Mouse (Mus musculus) activated CD4-positive, CD25-positive, alpha-beta regulatory T cell, adult 4 months (primary cell): ENCODE results near the gene H2-DMa. TPM values are rescaled to one million over a fixed set of nuclear protein-coding genes. Genes with fewer than 3 reads are reported as not detected.
A peak's percentile ranks its signal among the peaks of the same experiment; 100 is the strongest.
"Not testable (repeated sequence)": the region's sequence is repeated elsewhere in the genome, so short reads cannot be mapped to it uniquely, and the experiment has no call there.

Experiments
- ATAC-seq: one replicate; pipeline ENCODE4 v1.8.0; 2017
- polyA plus RNA-seq, 2 experiments: library from polyadenylated mRNA; unstranded; fragments of 100-300 nt; shearing (Covaris generic); gene quantifications; one replicate each; pipeline ENCODE4 v1.2.1; 2017

The H2-DMa gene
- polyA plus RNA-seq, 2 experiments from 2014 or later, result 152 to 211 TPM

DNA sequence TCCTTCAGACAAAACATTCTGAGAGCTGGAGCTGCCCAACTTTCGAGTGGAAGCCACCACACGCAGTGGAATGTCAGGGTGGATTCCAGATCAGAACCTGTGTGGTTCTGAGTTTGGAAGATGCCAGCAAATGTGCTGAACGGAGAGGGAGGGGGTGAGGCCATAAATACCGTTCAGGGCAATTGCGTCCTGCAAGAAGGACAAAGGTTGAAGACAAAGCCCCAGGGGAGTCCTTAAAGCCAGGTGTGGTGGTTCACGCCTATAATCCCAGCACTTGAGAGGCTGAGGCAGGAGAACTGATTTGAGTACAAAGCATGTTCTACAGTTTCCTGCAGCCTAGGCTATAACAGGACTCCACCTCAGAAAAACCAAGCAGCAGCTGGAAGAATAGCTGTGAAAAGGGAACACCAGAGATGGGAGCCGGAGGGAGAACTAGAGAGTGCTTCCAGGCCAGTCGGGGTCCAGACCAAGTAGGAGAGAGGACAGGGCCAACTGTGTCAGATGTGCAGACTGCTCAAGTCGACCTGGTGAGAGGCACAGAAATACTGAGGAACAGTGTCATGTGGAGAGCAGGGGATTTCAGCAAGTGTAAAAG is 7.6 kb downstream of the H2-DMa start:
- ATAC-seq, result no peak

DNA sequence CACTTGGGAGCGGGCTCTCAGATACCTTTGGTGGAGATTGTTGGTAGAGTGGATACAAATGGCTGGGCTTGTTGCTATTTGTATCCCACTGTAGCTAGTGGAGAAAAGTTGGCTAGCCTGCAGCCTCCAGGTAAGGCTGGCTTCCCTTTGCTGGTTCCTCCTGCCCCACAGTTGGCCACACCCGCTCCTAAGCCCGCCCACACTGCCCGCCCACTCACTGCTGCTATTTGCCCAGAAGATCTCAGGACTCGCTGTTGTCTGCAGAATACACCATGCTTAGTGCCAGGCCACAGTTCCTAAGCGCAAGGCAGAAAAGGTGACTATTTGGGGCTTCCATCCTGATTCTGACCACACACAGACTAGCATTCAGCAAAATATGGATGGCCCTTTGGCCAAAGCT is 8.1 kb downstream of the H2-DMa start:
- ATAC-seq, result no peak

DNA sequence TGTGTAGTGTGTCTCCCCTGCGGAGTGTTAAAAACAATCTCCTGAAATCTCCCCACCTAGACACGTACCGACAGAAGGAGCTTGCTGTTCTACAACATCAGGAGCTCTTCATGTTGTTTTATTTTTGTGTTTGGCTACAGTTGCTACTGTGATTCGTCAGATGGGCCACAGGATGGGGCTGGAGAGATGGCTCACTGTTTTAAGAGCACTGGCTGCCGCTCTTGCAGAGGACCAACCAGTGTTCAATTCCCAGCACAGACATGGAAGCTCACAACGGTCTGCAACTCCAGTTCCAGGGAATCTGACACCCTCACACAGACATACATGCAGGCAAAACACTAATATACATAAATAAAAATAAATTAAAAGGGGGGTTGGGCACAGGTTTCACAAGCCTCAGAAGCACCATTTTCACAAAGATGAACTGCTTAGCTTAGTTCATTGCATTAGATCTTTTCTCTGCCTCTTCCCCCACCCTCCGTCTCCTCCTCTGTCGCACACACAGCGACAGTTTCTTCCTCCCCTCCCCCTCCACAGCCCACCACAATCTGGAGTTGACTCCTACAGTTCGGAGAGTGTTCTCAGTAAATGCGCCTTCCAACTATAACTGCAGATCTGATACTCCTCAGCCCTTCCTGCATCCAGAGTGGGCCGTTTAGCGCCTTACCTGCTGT is 9.1 kb downstream of the H2-DMa start:
- peak; percentile 41 for ATAC-seq

DNA sequence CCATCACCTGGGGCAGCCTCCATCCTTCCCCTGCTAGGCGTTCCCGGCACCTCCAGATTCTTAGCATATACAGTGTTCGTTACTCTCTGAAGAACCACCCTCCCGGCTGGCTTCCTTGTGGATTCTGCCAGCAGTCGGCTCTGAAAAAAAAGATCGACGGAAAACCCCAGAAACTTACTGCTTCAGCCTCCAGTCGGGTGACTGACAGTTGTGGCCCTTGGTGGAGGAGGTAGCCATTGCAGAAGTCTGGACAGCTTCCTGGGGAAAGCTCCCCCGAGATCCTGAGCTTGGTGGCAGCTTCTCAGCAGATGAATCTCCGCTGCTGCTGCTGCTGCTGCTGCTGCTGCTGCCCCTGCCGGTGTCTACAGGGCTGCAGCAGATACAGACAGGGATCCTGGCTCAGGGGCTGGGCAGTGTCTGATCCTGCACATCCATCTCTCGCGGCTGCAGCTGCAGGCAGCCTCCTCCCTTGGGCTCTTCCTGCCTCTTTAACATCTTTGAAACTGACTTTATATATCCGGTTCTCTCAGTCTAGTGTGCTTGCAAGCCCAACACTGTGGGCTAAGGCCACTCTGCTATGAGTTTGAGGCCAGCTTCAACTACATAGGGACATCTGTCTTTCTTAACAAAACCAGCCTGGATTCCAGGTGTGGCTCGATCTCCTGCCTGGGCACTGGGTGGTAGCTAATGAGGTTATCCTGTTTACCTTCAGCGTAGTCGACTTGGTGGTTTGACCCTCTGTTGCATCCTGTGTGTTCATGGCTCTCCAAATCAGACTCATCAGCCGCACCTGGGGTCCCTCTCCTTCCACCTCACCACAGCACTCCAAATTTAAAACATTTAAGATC is 9.8 kb downstream of the H2-DMa start:
- peak; percentile 58 for ATAC-seq

DNA sequence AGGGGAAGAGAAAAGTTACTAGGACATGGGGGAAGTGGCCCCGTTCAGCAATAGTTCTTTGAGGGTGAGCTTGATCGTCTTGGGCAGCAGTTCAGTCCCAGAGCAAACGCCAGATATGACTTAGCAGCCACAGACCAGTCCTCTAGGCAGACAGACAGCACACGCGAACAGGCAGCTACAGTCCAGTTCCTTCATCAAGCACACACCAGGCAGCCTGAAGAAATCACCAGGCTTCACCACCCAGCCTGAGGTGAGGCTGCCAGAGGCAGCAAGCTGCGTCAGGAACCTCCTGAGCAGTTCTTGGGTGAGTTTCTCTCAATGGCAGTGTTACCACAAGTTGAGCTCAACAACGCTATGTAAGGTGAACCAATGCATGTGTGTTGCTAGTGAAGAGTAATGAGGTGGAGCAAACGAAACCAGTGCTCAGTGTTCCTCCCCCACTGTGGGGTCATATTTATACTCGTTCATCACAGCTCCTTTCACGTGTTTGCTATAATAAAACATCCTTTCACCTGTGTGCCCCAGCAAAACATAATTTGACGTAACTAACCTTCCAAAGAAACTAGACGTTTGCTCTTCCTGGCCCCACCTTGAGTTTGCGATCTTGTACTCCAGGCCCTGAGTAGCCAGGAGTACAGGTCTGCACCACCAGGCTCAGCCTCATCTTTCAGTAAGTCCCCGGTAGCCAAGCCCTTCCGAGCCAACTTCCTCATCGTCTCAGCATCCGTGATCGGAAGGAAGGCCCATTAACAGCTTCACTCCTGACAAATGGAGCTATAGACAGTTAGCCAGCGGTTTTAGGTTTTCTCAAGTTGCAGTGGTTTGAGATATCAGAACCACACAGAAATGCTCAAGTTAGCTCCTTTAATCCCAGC is 11.0 kb downstream of the H2-DMa start:
- no peak for ATAC-seq

DNA sequence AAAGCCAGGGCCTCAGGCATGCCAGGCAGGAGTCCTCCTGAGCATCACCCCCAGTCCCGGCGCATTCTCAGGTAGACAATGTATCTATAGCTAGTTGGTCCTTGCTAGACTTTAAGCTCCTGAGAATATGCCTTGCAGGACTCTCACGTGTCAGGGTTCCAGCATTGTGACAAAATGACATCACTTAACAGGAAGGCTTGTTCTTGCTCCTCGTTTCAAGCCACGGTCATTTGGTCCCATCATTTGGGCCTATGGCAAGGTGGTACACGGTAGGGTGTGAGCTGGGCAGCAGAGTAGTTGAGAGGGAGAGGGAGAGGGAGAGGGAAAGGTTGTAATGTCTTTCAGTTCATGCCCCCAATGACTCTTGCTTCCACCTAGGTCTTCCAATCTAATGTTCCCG is 12.6 kb downstream of the H2-DMa start:
- no peak for ATAC-seq

DNA sequence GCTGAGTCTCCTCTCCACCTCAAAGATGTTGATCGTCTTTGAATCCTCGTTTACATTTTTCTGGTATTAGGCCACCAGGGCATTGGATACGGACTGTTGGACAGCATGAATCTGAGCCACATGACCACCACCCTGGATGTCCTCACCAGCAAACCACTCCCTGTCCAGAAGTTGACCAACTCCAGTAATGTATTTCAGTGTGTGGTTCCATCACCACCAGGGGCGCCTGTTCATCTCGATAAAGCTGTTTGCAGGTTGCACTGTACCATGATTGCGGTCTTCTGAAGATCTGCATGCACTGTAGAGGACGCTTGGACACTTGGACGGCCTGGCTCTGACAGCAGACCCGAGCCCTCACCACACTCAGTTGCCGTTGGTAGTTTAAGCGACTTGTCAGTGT is 13.9 kb downstream of the H2-DMa start:
- no peak for ATAC-seq

DNA sequence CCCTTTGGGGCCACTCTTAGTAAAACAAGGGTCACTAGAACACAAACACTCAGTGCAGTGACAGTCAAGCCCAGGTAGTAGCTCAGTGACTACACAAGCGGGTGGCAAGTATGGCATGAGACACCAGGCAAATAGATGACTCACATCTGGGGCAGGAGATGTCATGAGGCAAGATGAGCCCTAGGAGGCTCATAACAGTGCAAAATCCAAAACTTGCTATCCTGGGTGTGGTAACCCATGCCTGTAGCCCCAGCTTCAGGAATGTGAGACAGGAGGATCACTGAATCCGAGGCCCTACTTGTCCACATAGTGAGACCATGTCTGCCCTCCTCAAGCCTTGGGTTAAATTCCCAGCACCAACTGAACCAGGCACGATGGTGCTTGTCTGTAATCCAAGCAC is 15.1 kb downstream of the H2-DMa start:
- no peak for ATAC-seq

DNA sequence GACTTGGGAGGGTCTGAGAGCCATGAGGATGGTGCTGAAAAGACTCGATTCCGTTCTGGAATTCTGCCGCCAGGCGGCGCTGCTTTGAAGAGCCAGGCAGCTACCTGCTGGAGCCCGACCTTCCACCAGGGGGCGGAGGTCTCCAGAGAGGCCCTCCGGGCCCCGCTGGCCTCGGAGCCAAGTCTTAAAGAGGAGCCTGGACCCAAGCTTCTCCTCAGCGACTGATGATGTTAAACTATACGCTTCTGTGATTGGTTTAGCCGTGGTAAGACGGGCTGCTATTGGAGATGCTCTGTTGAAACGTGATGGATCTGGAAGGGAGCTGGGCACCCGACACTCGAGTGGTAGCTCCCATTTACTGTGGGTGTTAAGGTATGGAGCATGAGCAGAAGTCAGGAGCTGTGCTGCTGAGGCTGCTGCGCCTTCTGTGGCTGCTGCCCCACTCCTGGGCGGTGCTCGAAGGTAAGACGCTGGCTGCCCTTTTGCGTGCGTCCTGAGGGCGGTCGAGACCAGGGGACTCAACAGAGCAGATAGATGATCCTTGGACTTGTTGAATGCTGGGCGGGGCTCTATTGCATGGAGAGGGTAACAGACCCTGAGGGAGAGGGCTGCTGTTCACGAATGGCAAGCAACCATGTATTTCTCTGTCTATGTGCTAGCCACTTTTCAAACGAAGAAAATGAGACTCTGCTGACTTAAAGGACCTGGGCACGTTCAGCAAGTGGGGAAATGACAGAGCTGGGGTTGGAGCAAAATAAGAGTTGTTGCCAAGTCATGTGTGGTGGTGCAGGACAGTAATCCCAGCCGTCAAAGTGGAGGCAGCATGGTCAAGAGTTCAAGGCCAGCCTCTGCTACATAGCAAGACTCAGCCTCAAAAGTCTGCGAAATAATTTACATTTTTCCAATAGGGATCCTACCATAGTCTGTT is 16.2 kb downstream of the H2-DMa start:
- ATAC-seq, result peak; percentile 100

DNA sequence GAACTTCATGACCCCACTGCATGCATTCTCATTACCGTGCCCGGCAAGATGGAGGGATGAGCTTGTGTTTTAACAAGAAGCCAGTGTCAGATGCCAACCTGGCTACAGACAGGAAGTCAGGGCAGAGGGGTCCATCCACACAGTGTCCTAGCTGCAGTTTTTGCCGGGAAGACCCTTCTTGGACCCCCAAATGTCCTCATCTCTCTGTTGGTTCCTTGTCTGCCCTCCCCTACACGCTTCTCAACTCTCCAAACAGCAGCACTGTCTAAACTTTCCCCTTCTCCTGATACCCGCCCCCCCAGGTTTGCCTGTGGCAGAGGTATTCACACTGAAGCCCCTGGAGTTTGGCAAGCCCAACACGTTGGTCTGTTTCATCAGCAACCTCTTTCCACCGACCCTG is 18.3 kb downstream of the H2-DMa start:
- no peak for ATAC-seq

DNA sequence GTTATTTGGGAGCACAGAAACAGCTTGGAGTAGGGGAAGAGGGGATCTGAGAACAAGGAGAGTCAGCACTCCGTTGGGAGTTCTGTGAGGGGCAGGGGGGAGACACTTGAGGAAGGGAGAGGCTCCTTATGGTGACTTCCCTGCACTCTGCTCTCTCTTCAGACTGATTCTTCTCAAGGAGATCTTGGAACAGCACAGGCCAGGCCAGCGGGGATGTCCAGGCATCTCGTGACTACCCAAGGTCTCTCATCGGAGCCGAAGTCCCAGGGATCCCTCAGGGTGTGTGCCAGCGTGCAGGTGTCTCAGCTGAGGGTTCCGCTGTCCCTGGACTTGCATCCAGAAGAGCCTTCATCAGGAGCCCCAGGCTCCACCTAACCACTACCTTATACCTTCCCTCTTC is 19.3 kb downstream of the H2-DMa start:
- ATAC-seq, result no peak

DNA sequence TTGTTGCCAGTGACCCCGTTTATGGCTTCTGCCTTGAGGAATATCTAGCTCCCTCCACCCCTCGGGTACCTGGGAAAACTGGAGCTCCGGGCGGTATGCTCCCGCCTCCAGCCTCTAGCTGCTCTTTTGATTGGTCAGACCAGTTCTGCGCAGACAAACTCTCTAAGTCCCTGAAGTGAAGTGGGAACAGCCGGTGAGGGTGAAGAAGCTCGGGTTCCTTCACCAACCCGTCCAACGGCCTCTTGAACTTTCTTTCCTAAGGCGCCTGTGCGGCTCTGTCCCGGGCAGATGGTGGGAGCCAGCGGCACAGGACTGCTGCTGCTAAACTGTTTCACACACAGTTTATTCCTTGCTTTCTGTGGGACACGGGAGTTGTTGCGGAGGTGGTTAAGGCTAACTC is 20.1 kb downstream of the H2-DMa start:
- no peak for ATAC-seq

DNA sequence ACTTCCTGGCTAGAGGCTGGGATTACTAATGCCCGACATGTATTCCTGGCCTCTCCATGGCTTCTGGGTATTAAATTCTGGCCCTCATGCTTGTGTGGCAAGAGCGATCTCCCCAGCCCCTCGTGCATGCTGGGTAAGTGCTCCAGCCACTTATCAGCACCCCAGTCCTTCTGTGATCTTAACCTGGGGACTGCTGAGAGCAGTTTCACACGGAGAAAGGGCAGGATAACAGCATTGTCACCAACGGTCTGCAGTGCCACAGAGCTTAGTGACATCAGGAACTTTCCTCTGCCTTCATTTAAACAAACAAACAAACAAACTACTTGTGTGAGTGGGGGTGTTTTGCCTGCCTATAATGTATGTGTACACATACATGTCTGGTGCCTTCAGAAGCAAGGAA is 20.9 kb downstream of the H2-DMa start:
- ATAC-seq, result no peak

DNA sequence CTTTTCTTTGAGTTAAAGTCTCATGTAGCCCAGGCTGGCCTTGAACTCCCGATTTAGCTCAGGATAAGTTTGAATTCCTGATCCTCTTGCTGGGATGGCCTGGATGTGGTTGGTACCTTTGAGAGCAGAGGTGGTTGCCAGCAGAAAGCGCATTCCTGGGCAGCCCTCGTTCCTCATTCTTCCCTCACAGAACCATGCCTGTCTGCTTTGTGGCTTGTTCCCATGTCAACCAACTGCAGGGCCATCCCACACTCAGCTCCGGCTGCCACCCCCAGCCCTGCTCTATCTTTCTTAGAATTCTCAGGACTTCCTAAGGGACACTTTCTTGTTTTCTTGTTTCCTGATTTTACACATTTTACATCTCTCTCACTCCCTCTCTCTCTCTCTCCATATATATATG is 22.1 kb downstream of the H2-DMa start:
- no peak for ATAC-seq

DNA sequence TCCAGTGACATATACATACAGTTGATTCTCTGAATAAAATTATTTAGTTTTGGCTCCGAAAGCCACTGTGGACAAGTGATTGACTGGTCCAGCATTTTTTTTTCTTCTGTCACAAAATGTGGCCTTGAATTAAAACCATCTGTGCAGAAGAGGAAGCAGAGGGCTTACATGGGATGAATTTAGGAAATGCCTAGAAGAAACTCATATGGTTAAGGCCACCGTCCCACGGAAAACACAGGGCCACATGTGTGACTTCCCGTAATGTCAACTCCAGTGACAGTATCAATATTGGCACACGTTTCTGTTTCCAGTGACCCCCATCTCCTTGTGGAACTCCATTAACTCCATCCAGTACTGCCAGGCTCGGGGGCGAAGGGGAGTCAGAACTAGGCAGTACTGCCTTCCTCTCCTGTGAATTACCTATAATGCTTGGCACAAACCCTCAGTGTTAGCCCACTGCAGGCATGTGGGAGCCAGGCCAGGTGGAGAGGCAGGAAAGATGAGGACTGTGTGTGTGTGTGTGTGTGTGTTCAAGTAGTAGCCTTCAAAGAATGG is 23.2 kb downstream of the H2-DMa start:
- no peak for ATAC-seq

DNA sequence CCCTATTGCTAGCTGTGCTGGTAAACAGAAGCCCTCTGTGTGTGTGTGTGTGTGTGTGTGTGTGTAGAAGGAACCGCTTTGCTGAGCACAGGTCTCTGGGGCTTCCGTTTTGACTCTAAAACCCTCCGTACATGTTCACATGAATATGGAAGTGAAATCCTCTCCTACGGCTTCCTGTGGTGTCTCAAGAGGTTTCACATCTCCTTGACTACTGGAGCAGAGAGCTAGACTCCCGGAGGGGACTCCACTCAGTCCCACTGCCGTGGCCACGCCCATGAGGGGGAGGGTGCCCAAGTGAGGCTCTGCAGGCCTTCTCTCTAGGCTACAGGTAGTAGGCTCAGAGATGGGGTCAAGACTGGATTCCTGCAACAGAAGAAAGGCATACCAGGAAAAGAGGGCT is 23.7 kb downstream of the H2-DMa start, which contains the start of gene H2-DMb2:
Gene H2-DMb2, plus strand, starts transcription at position 275 of the 400 bp plus-strand sequence.
- ATAC-seq, result peak; percentile 84

DNA sequence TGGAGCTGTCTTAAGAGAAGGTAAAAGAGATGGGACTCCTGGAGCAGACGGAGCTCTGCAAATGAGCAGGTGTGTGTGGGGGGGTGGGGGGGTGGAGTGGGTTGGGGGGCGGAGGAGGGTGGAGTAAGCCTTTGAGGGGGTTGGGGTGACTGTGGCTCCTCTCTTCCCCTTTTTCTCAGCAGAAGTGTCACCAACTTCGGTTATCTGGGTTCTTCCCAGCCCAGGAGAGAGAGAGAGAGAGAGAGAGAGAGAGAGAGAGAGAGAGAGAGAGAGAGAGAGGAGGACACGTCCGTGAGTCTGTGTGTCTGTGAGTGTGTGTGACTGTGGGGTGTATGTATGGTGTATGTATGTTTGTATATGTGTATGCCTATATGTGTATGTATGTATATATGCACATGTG is 24.1 kb downstream of the H2-DMa start:
- ATAC-seq, result no peak

DNA sequence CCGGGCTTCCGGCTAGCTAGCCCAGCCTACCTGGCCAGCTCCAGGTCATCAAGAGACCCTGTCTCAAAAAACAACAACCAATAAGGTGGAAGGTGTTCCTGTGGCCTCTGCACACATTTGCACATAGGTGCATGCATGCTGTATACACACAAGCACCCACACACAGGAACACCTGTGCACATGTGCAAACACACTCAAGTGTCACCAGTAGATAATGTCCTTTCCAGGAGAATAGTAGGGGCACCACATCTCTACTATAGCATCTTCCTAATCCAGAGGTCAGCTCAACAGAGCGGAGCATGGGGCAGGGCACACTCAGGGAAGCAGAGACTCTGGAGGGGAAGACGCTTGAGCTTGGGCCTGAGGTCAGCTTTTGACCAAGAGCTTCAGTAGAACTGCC is 24.9 kb downstream of the H2-DMa start:
- not testable (repeated sequence) for ATAC-seq

DNA sequence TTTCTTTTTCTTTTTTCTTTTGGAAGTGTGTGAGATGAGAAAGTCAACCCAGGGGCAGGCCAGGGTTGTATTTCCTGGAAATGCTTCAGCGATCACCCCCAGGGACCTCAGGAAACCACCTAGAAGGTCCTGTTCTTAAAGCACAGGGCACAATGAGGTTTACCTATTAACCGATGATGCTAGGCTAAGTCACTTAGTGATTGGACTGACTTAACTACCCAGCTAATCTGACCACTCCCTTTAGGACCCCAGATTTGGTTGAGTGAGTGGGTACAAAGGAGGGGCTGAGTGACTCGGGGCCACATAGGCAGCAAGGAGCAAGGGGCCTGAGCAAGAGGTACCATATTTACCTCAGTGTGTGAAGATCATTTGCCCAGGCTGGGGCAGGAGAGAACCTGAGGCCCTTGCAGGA is 25.6 kb downstream of the H2-DMa start:
- ATAC-seq, result peak; percentile 22

DNA sequence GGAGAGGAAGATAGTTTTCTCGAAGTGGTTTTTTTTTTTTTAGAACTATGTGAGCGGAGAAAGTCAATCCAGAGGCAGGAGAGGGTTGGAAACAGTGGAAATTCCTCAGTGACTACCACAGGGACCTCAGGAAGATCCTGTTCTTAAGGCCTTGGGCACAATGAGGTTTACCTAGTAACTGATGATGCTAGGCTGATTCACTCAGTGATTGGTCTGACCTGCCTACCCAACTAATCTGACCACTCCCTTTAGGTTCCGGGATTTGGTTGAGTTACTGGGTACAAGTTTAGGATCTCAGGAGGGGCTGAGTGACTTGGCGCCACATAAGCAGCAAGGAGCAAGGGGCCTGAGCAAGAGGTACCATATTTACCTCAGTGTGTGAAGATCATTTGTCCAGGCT is 33.6 kb downstream of the H2-DMa start, which contains the start of gene H2-DMb1:
Gene H2-DMb1, plus strand, starts transcription at position 150 of the 400 bp plus-strand sequence.
- ATAC-seq, result no peak

DNA sequence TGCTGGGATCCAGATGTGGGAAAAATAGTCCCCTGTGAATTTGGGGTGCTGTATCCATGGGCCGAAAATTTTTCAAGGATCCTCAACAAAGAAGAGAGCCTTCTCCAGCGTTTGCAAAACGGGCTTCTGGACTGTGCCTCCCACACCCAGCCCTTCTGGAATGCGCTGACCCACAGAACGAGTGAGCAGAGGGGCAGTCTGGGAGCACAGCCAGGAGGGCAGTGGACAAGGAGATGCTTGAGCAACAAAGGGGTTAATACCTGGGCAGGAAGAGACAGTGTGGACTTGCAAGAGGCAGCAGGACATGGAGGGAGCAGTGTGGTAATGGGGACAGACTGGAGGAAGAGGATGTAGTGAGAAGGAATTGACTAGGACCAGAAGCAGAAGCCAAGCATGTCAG is 36.2 kb downstream of the H2-DMa start:
- ATAC-seq, result no peak
